Mouse (Mus musculus) monocyte, adult 2 months (primary cell): ENCODE data around the gene Ush1g.
A peak's percentile ranks its signal among the peaks of the same experiment; 100 is the strongest.

ENCODE experiments used
- DNase-seq, 2 experiments: peaks; one replicate each; pipeline ENCODE4 v3.0.0; 2022; ENCODE audit warnings: low spot score in 2 of 2, low read depth in 1 of 2

The Ush1g gene

GRCm38 (mm10) chr11:115271052-115271451 lies 50.8 kb downstream of the Ush1g start:
- DNase-seq, result no peak

GRCm38 (mm10) chr11:115270148-115270861 lies 51.5 kb downstream of the Ush1g start:
- peak in 1 of 2 experiments; percentile 31 for DNase-seq

GRCm38 (mm10) chr11:115269330-115270066 lies 52.3 kb downstream of the Ush1g start:
- DNase-seq, result no peak

GRCm38 (mm10) chr11:115267958-115268357 lies 53.9 kb downstream of the Ush1g start:
- DNase-seq, result no peak

- no peak for DNase-seq
These were observed 54.6 kb downstream of the Ush1g start, which contains the start of gene Grin2c for GRCm38 (mm10) chr11:115267061-115267883. TSS of gene Grin2c (minus strand) at chr11:115267243.

- no peak for DNase-seq
These were observed 55.5 kb downstream of the Ush1g start for GRCm38 (mm10) chr11:115266400-115266778.

GRCm38 (mm10) chr11:115265771-115266399 lies 56.0 kb downstream of the Ush1g start:
- DNase-seq, result no peak
